Mouse (Mus musculus): Measurements from ENCODE around the gene Cstf3. TPM values are rescaled to one million over a fixed set of nuclear protein-coding genes. Genes with fewer than 3 reads are reported as not detected.

Cstf3 gene
- 3.7 and 4.6 TPM in 2 replicates for polyA plus RNA-seq (2012; rRNA removed)

DNA sequence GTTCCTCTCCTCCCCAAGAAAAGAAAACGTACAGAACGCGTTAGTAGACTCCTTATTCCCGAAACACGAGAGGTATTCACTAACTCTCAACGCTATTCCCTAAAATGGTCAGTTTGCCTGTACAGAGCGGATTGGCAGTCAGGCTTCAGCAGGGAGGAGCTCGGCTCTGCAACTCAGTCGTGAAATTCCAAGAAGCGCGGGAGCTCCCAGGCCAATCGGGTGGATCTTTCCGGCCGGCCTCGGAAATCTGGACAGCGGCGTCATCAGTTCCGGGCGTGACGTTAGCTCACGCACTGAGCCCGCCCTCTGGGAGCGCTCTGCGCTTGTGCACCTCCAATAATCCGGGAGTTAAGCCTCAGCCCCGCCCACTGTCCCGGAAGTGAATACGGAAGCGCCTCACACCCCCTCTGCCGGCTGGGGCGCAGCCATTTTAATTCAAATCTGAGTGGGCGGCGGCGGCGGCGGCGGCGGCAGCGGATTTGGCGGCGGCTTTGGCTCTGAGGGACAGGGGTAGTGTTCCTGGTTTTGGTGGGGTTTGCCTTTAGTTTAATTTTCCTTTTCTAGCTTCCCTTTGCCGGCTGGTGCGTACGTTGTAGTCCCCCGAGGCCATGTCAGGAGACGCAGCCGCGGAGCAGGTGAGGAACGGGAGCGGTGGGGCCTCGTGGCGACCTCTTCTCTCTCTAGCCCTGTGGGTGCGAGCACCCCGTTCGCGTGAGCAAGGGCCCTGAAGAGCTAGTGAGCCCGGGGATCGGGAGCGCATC lies at the start of gene Cstf3:
Cstf3 (plus strand) TSS at position 456 of the 761 bp plus-strand sequence.

DNA sequence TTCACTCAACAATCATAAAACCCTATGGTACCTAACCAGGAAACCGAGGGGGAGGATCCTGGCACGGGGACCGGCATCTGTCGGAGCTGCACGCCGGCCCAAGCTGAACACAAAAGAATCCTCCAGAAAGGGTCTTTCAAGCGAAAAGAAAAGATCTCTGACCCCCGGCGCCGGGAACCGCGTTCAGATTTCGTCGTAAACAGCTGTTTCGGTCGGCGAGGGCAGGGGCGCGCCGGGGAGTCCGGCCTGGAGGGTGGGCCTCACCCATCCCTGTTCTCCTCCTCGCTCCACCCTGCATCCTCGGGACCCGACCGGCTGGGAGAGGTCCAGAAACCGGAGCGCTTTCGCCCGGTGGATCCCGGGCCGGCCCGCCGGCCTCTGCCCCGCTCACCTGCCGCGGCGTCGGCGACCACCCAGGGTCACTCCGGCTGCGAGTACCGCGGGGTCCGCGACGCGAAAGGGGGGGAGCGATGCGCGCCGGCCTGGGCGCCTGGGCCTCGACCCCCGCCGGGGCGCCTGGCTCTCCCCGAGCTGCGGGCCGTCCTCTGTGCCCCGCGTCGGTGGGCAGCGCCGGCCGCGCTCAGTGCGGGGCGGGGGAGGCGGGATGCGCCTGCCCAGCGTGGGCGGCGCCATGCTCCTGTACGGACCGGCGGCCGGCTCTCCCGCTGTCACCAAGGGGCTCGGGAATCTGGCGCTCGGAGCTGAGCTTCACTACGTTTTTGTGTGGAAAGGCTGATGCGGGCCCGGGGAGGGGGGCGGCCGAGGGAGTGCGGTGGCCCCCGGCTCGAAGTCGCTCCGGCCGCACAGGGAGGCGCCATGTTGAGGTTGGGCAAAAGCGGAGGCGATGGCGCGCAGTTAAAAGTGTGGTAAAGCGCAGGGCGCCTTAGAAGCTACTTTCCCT lies 121.5 kb downstream of the Cstf3 start, which contains the start of gene Tcp11l1:
Tcp11l1 (minus strand) TSS at position 585 of the 901 bp plus-strand sequence.

Other genes starting within 250 kb of the Cstf3 start
- 0.01 and 0.02 TPM in 2 replicates for gene D430041D05Rik, start 179.5 kb upstream of the Cstf3 start, polyA plus RNA-seq (2012; rRNA removed)
- 15.0 and 17.3 TPM in 2 replicates for gene Hipk3, start 96.1 kb upstream of the Cstf3 start, polyA plus RNA-seq (2012; rRNA removed)
- gene Tcp11l1, start 121.6 kb downstream of the Cstf3 start, polyA plus RNA-seq (2012; rRNA removed), result 2.2 and 2.5 TPM in 2 replicates
- not detected in 2 replicates for gene Pin1rt1, start 125.9 kb downstream of the Cstf3 start, polyA plus RNA-seq (2012; rRNA removed)
- 0.51 and 1.2 TPM in 2 replicates for gene Depdc7, start 152.4 kb downstream of the Cstf3 start, polyA plus RNA-seq (2012; rRNA removed)
- 1.6 and 1.7 TPM in 2 replicates for gene Qser1, start 226.2 kb downstream of the Cstf3 start, polyA plus RNA-seq (2012; rRNA removed)

All from colon, adult 2 months (tissue).